Mouse (Mus musculus) megakaryocyte progenitor cell, adult 5-6 weeks (primary cell): ENCODE data around the gene Pold3. TPM values are rescaled to one million over a fixed set of nuclear protein-coding genes. Genes with fewer than 3 reads are reported as not detected.
"Not testable (repeated sequence)": the region's sequence is repeated elsewhere in the genome, so short reads cannot be mapped to it uniquely, and the experiment has no call there.

Source experiments
- ATAC-seq: replicated peaks from 2 replicates; pipeline ENCODE4 v1.8.0; 2016; ENCODE audit warnings: mild to moderate bottlenecking, moderate TSS enrichment, inconsistent platforms; ENCODE audit not compliant: poor library complexity
- total RNA-seq, 2 experiments: library from RNA; stranded (forward) in 1 of 2; stranded (reverse) in 1 of 2; fragments of 157-497, 149-512 nt in 1 of 2; fragments of 200-1000 nt in 1 of 2; gene quantifications; 2 replicates each; pipeline versions ENCODE4 v1.2.3 to v1.2.4; 2015 to 2017

Pold3 gene
- total RNA-seq, 2 experiments from 2014 or later = 51.4 to 119 TPM

- no peak for ATAC-seq
Observed at GRCm38 (mm10) chr7:100113821-100114220, 7.5 kb downstream of the Pold3 start.

GRCm38 (mm10) chr7:100111506-100111905 is 9.9 kb downstream of the Pold3 start:
- no peak for ATAC-seq

- ATAC-seq = peak; percentile 64
Observed at GRCm38 (mm10) chr7:100108341-100108740, 13.0 kb downstream of the Pold3 start.

GRCm38 (mm10) chr7:100104677-100105076 is 16.7 kb downstream of the Pold3 start:
- ATAC-seq = no peak

GRCm38 (mm10) chr7:100100031-100100595 is 21.3 kb downstream of the Pold3 start:
- peak; percentile 78 for ATAC-seq

GRCm38 (mm10) chr7:100086891-100087290 is 34.5 kb downstream of the Pold3 start:
- no peak for ATAC-seq

- ATAC-seq = no peak
Observed at GRCm38 (mm10) chr7:100086159-100086755, 35.1 kb downstream of the Pold3 start.

GRCm38 (mm10) chr7:100083812-100084211 is 37.6 kb downstream of the Pold3 start:
- peak; percentile 42 for ATAC-seq

- no peak for ATAC-seq
Observed at GRCm38 (mm10) chr7:100082836-100083235, 38.5 kb downstream of the Pold3 start.

GRCm38 (mm10) chr7:100080087-100080781 is 41.1 kb downstream of the Pold3 start:
- ATAC-seq = no peak

- no peak for ATAC-seq
Observed at GRCm38 (mm10) chr7:100077071-100077470, 44.3 kb downstream of the Pold3 start.

- ATAC-seq = no peak
Observed at GRCm38 (mm10) chr7:100076296-100076695, 45.1 kb downstream of the Pold3 start.

- no peak for ATAC-seq
Observed at GRCm38 (mm10) chr7:100073959-100074358, 47.4 kb downstream of the Pold3 start.

- not testable (repeated sequence) for ATAC-seq
Observed at GRCm38 (mm10) chr7:100052991-100053390, 68.4 kb downstream of the Pold3 start.

- ATAC-seq = no peak
Observed at GRCm38 (mm10) chr7:100051904-100052303, 69.5 kb downstream of the Pold3 start.

GRCm38 (mm10) chr7:100046486-100046885 is 74.9 kb downstream of the Pold3 start:
- ATAC-seq = no peak

- ATAC-seq = no peak
Observed at GRCm38 (mm10) chr7:100043605-100044031, 77.7 kb downstream of the Pold3 start.

- ATAC-seq = no peak
Observed at GRCm38 (mm10) chr7:100043096-100043495, 78.3 kb downstream of the Pold3 start.

GRCm38 (mm10) chr7:100042120-100042519 is 79.2 kb downstream of the Pold3 start:
- no peak for ATAC-seq

GRCm38 (mm10) chr7:100036495-100036894 is 84.9 kb downstream of the Pold3 start:
- ATAC-seq = no peak

- ATAC-seq = no peak
Observed at GRCm38 (mm10) chr7:100036050-100036449, 85.3 kb downstream of the Pold3 start.

- peak; percentile 81 for ATAC-seq
Observed at GRCm38 (mm10) chr7:100034815-100035463, 86.4 kb downstream of the Pold3 start.
